Mouse (Mus musculus) mouse embryonic stem cell (cell line): ENCODE data around the gene Ddx11.

ENCODE experiments used
- in situ Hi-C, 2 experiments: fragments of 300-500 bp; cut with MboI; formaldehyde crosslinking; loops; 1 replicate in 1 of 2; 3 replicates in 1 of 2; pipeline ENCODE4 v1.14.3; 2019 to 2020; ENCODE audit warnings: low sequenced_read_pairs in 2 of 2, low pct_unique_long_range_greater_than_20kb in 1 of 2, mixed read lengths in 1 of 2; ENCODE audit not compliant: unreplicated experiment in 1 of 2

The Ddx11 gene

DNA sequence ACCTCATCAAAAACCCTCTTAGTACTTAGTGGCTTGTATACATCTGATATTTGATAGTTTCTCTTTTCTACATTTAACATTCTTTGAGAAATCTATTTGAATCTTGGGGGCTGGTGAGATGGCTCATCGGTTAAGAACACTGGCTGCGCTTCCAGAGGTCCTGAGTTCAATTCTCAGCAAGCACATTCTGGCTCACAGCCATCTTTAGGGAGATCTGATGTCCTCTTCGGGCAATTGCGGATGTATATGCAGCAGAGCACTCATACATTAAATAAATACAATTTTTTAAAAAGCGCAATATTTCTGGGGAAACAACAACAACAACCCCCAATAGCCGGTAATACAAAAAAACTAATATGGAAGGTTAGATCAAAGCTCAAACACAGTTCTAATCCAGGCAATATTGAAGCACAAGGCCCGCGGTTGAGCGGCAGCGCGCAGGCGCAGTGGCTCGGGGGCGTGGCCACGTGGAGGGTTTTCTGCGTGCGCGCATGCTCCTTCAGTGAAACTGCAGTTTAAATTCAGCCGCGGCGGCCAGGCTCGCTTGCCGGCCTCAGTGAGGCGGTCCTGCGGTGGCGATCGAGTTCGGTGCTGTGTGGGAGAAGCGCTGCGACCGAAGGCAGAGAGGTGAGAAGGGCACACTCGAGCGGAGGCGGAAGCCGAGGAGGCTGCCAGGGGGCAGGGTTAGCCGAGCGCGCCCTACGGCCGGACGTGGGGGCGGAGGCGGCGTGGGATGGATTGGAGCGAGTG is at the start of gene Ddx11:
Gene Ddx11 (plus strand): TSS at position 455 of the 750 bp plus-strand sequence.
- in situ Hi-C loops = no loop called here

DNA sequence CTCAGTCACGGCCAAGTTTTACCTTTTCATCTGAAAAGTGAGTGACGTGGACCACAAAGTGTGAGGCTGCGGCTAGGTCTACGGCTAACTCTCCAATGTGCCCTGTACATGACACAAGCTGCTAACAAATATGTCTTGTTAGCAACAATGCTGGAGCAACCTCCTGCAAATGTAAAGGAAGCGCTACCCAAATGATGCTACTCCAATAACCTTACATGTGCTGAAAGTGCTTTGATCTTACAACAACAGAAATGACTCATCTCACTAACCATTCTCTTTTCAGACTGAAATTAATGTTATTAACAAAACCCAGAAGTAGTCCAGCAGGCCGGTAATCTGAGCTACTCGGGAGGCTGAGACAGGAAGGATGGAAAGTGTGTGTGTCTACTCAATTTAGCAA is 49.3 kb upstream of the Ddx11 start:
- in situ Hi-C loops = no loop called here

DNA sequence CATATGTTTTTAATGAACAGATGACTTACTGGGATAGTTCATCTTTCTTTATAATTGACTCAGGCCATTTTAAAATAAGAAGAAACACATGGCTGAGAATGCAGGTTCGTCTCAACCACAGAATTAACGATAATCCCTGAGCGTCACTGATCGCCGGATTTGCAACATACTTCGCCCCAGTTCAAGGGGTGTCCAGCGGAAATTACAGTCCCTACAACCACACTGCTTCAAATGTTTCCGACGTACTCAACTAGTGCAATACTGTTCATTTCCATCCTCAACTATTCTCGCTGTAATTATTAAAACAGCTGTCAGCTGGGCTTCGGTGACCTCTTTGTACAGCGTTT is 47.5 kb upstream of the Ddx11 start:
- in situ Hi-C loops = no loop called here

DNA sequence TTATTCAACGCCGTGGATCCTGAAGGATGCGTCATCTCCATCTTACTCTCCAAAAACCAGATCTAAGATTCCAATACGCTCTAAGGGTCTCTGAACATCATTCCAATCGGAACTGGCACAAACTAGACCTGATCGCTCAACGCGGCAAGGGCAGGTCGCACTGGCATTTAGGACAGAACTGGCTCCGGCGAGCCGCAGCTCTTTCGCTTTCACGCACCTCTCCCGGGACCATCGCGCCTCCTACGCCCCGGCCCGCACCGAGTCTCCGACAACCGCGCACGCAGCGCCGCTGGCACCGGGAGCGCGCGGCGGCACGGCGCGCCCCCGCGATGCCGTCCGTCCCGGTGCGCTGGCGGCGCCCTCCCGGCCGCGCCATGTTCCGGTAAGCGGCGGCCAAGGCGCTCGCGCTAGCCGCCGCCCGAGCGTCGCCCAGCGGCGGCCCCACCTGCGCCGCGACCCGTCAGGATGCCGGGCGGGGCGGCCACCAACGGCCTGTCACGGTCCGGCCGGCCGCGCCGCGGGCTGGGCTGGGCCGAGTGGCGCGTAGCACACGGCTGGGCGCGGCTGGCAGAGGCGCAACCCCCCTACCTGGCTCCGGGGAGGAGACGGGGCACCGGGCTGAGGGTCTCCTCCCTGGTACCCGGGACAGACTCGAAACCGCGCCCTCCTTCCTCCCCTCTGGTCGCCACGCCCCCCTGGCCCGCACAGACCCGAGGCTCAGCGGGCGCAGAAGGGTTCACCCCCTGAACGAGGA is 47.0 kb upstream of the Ddx11 start:
- in situ Hi-C loops = no loop called here

DNA sequence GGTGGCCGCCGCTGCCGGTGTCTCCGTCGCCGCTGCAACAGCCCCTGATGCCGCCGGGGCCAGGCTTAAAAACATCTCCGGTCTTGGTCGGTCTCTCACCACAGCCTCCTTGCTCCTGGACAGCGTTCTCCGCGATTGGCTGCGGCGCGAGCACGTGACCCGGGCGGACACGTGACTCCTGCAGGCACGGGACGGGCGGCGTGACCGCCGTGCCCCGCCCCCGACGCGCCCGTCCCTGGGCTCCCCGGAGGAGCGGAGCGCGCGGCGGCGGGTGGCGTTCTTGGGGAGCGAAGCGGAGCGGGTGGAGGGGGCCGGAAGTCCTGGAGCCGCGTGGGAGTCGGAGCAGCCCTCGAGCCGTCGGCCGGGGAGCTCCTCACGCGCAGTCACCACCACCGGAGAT is 46.4 kb upstream of the Ddx11 start, which contains the start of gene Ankrd12:
Gene Ankrd12 (minus strand): TSS at position 156 of the 400 bp plus-strand sequence.
- in situ Hi-C loops = no loop called here

DNA sequence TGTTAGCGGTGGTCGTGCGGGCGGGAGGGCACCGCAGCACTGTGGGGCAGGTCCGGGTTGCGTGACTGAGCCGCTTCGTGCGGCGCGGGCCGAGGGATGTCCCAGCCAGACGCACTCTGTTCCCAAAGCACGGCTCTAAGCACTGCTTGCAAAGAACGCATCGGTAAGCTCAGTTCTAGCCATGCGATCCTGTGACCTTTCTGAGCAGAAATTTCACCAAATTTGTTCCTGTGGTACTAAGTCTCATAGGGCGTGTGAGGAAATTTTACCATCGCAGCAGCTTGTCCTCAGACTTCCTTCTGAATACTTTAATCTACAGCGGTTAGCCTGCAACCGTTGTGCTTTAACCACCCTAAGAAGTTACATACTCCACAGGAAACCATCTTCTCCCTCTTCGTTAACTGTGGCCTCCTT is 45.9 kb upstream of the Ddx11 start:
- in situ Hi-C loops = no loop called here

DNA sequence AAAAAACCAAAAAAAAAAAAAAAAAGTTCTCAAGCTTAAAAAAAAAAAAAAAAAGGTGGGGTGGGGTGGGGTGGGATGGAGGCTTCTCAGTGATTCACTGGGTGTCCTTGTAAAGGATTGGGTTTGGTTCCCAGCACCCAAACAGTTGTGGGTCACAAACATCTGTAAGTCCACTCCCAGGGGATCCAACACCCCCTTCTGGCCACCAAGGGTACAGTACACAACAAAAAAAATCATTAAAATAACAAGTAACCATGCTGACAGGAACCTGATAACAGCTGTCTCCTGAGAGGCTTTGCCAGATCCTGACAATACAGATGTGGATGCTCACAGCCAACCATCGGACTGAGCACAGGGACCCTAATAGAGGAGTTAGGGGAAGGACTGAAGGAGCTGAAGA is 38.8 kb upstream of the Ddx11 start:
- in situ Hi-C loops = no loop called here

DNA sequence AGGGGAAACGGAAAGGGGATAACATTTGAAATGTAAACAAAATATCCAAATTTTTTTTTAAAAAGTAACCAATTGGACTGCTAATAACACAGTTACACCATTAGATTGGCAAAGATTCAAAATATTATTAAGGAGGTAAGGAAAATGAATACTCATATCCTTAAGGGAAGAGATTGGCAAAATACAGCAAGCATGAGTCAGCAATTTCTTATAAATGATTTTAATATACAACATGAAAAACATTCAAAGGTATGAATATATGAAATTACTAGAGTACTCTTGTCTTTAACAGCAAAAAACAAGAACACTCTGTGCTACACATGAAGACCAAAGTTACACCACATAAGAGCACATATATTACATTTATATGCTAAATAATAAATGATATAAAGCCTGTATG is 38.3 kb upstream of the Ddx11 start:
- in situ Hi-C loops = no loop called here

DNA sequence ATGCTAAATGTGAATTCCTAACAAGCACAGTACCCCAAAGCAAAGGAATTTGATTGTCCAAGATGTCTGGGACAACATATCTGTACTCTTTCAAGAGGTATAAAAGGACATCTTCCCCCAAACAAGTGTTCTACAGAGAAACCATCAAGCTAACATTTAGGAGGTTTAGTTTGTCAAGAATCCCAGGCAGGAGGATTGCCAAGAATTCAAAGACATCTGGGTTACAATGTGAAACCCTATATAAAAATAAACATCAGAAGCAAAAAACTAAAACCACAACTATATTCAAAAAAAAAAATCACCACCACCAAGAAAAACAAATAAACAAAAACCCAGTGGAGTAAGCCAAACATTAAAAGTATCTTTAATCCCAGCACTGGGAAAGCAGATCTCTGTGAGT is 33.1 kb upstream of the Ddx11 start:
- in situ Hi-C loops = no loop called here

DNA sequence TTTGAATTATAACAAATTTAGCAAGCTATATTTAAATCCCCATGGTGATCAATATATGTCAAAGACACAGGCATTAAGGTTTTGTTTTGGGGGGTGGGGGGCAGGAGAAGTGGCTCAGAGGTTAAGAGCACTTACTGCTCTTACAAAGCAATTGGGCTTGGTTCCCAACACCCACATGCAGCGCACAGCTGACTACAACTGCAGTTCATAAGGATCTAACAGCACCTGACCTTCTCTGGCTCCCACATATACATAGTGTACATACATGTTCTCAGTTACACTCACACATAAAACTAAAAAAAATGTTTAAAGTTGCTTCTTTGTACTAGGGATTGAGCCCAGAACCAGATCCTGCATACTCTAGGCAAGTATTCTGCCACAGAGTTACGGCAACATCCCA is 31.9 kb upstream of the Ddx11 start:
- in situ Hi-C loops = no loop called here

DNA sequence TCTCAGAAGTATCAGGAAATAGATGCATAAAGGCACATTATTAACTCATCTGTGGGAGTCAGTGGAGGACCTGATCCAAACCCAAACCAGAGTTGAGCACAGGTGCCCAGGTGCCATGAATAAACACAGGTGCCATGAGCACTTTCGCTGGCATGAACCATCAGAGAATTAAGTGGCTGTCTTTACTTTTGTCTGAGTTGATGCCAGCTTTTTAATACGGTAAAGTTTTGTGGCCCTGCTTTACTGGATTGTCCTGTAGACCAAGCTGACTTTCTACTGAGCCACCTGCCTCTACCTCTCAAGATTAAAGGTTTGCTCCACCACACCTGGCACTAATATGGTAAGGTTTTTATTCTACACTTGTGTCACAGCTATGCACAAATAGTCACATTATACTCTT is 31.3 kb upstream of the Ddx11 start:
- in situ Hi-C loops = no loop called here

DNA sequence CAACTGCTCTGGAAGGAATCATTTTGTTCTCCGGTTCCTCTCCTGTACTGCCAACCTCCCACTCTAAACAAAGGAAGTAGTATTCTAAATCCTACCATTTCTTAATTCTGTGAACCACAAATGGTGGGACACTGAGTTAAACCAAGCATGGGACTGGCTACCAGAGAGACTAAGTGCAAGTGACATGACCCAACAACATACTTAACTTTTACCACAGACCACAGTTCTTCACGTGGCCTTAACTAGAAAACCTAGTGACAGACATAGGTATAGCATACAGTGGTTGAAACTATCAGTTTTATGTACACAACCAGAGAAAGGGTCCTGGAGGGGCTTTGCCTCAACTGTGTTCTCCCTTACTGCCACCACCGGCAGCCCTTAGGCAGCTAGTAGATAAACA is 30.7 kb upstream of the Ddx11 start:
- in situ Hi-C loops = no loop called here

DNA sequence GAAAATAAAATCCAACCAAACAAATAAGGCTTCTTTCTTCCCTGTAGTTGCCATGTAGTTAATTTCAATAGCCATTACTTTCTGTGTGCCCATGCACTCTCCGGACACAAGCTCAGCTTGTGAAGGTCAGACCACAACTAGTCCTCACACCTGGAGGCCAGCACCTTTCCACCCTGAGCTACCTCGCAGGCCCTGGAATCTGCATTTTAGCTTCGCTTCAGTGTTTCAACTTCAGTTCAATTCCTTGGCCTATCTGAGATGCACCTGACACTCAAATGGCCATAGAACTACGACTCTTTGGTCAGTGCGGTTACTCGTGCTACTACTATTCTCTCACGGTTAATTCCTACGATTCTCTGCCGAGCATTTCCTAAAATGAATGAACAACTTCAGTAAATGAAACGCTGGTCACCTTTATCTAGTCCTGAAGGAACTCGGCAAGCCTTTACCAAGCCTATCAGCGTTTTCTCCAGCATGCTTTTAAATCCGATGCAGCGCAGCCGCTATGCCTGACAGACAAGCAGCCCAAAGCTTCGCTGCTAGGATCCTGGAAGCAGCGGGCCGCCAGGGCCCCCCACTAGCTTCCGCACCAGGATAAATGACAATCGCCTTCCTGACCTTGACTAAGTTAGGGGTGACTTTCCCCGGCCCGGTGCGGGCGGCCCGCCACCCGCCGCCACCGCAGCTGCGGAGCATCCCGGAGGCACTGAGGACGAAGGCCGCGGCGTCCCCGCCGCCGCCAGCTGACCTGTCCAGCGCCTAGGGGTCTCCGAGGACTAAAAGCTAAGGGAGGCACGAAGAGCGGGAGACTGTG is 22.5 kb upstream of the Ddx11 start:
- in situ Hi-C loops = no loop called here

DNA sequence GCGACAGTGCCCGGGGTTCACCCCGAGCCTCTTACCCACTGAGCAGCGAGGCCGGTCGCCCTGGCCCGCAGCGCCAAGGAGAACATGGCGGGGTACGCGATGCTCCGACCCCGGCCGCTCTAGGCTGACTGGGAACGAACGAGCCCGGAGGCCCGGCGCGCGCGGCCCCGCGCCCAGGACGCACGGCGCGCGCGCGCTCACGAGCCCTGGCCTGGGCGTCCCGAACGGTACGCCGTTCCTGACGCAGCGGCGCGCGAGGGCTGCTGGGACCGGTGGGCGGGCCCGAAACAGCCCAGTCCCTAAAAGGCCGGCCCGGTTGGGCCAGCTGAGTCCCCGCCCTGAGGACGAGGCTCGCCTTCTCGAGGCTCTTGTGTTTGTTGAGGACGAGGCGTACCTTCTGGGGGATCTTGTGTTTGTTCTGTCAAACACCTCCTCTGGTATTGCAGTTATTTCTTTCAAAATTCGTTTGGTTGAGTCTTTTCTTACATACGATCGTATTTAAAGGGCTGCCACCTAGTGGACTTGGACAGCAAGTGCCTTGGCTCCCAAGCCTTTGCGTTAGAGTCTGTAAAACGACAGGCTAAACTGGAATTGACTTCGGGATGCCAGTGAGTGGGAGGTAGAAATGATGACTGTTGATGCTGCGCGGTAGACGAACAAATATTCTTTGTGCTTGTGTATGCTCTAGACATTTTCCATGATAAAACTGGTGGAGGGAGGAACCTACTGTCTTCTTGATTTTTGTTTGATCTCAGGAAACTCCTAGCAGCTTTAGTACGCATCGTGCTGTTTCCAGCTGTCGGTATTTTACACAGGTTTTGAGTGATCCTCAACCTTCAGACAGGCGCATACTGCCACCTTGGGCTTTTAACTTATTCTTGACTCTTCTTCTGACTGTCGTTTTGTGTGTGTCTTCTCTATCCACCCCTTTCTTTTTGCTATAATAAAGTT is 21.7 kb upstream of the Ddx11 start, which contains the start of gene Ndufv2:
Gene Ndufv2 (minus strand): TSS at position 180 of the 951 bp plus-strand sequence.
- in situ Hi-C loops = no loop called here

DNA sequence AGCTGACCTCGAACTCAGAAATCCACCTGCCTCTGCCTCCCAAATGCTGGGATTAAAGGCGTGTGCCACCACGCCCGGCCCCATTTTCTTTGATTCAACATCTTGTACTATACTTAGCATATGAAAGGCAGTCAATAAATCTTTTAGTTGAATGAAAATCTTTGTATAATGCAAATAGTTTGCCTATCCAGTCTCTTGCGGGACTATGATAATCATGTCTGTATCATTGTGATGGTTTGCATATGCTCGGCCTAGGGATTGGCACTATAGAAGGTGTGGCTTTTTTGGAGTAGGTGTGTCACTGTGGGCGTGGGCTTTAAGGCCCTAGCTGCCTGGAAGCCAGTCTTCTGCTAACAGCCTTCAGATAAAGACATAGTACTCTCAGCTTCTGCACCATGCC is 19.2 kb upstream of the Ddx11 start:
- in situ Hi-C loops = no loop called here

DNA sequence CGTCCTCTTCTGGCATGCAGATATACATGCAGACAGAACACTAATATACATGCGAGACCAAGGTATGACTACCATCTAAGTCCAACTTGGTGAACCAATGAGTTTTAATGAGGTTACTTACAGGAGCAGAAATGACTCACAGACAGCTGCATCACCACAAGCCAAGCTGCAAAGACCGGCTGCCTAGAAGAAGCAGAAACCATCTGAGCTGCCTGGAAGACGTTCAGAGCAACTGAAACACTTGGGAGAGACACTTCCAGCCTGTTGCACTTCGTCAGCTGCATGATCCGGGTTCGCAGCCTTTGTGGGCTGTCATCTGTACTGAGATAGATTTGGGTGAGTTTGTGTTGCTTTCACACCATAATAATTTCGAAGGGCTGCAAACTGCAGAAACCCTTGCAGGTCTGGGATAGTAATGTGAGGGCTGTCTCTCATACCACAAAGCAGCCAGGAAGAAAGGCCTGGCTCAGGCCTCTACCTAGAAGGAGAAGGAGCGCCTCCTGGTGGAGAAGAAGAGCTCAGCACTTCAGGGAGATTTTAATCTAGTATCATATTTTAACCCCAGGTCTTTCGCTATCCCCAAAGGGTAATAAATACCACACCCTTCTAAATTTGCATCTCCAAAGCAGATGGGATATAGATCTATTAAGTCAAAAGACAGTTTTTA is 16.6 kb upstream of the Ddx11 start:
- in situ Hi-C loops = no loop called here

DNA sequence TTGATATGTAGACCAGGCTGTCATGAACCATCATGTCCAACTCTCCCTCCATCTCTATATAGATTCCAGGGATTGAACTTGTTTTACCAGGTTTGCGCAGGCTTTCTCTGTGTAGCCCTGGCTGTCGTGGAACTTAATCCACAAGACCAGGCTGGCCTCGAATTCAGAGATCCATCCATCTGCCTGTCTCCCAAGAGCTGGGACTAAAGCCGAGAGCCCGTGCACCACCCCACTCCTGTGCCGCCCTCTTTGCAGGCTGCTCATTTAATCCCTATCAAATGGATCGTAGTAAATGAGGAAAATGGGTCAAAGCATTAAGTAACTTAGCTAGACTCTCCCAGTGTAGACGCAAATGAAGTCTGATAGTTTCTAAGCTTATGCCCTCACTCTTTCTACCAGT is 15.9 kb upstream of the Ddx11 start:
- in situ Hi-C loops = no loop called here

DNA sequence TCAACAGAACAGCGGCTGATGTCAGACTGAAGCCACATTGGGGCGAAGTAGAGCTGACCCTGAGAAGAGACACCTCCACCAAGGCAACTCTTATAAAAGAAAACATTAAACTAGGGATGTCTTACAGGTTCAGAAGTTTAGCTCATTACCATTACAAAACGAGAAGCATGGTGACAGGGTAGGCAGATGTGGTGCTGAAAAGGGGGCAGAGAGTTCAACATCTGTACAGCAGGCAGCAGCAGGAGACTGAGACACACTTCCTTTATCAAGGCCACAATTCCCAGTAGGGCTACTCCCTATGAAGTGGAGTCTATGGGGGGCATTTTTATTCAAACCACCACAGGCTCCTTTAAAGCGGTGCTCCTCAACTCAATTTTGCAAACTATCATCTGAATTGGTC is 15.1 kb upstream of the Ddx11 start:
- in situ Hi-C loops = no loop called here
